Mouse (Mus musculus) midbrain, embryonic 12.5 days (tissue): ENCODE measurements around the gene Ubac1. TPM values are rescaled to one million over a fixed set of nuclear protein-coding genes. Genes with fewer than 3 reads are reported as not detected.

Source experiments
- ATAC-seq: fragments of 200-750 bp; cut with Nextera tagmentation; 2 replicates; pipeline ENCODE4 v1.8.0; 2017; ENCODE audit warnings: low read depth, moderate TSS enrichment, moderate library complexity; ENCODE audit not compliant: low FRiP score
- H3K27ac ChIP-seq: fragments of 300-500 bp; sonication (generic); replicated peaks from 2 replicates; pipeline ENCODE4 v1.5.1; 2016; ENCODE audit warnings: mild to moderate bottlenecking
- H3K27me3 ChIP-seq: fragments of 300-500 bp; sonication (generic); 2 replicates; pipeline ENCODE4 v1.6.1; 2016; ENCODE audit warnings: mild to moderate bottlenecking
- H3K36me3 ChIP-seq: fragments of 300-500 bp; sonication (generic); 2 replicates; pipeline ENCODE4 v1.6.1; 2016
- H3K4me1 ChIP-seq: fragments of 300-500 bp; sonication (generic); 2 replicates; pipeline ENCODE4 v1.6.1; 2016
- H3K4me2 ChIP-seq: fragments of 300-500 bp; sonication (generic); replicated peaks from 2 replicates; pipeline ENCODE4 v1.6.1; 2016; ENCODE audit warnings: mild to moderate bottlenecking, moderate library complexity
- H3K4me3 ChIP-seq: fragments of 300-500 bp; sonication (generic); 2 replicates; pipeline ENCODE4 v1.5.1; 2016; ENCODE audit warnings: mild to moderate bottlenecking
- H3K9ac ChIP-seq: fragments of 300-500 bp; sonication (generic); replicated peaks from 2 replicates; pipeline ENCODE4 v1.6.1; 2016; ENCODE audit warnings: mild to moderate bottlenecking, moderate library complexity
- H3K9me3 ChIP-seq: fragments of 300-500 bp; sonication (generic); 2 replicates; pipeline ENCODE4 v1.6.1; 2016; ENCODE audit warnings: mild to moderate bottlenecking
- WGBS: fragments of 180-500 bp; shearing (Covaris S2); methylation state at CpG from one replicate; pipeline ENCODE4 v1.1.7; 2016; 5-methylcytosine and 5-hydroxymethylcytosine counted together
- polyA plus RNA-seq: library from polyadenylated mRNA; unstranded; fragments of >200 nt; fragmentation: Nextera tagmentation; extraction: Ambion mirVana; gene quantifications from 2 replicates; pipeline ENCODE4 v1.2.1, GENCODE M21; 2016

The Ubac1 gene
- polyA plus RNA-seq: 91.9 and 93.3 TPM in 2 replicates

GRCm38 (mm10) chr2:26021561-26022257 lies at the start of gene Ubac1:
Gene Ubac1 (minus strand): TSS chr2:26021747.
- peak; percentile 94 for ATAC-seq
- no peaks in the 10 kb centered on the region for H3K9me3 ChIP-seq
- H3K4me2 ChIP-seq: peak within 1 kb of the TSS; percentile 96
- H3K27me3 ChIP-seq: no peaks in the 10 kb centered on the region
- H3K4me1 ChIP-seq: peaks cover 15% of the 10 kb centered on the region
- H3K27ac ChIP-seq: peak within 1 kb of the TSS; percentile 84
- peak within 1 kb of the TSS; percentile 90 for H3K4me3 ChIP-seq
- no peaks in the 10 kb centered on the region for H3K36me3 ChIP-seq
- 7% methylated on average over 48 of the region's 50 CpGs for WGBS
- peak within 1 kb of the TSS; percentile 81 for H3K9ac ChIP-seq

- no peak overlapping the region for H3K27ac ChIP-seq
- WGBS: 84% methylated on average over 1 of the region's 1 CpGs
- no peaks in the 10 kb centered on the region for H3K9me3 ChIP-seq
- no peak for ATAC-seq
- no peak overlapping the region for H3K4me2 ChIP-seq
- H3K27me3 ChIP-seq: no peaks in the 10 kb centered on the region
- no peaks in the 10 kb centered on the region for H3K36me3 ChIP-seq
- H3K4me3 ChIP-seq: no peak overlapping the region
- no peak overlapping the region for H3K9ac ChIP-seq
- peaks cover 8% of the 10 kb centered on the region; the same call in 1 of the 2 replicates for H3K4me1 ChIP-seq
Measured at GRCm38 (mm10) chr2:26068592-26068991, 47.0 kb upstream of the Ubac1 start.

GRCm38 (mm10) chr2:26068175-26068574 lies 46.6 kb upstream of the Ubac1 start:
- no peak for ATAC-seq
- WGBS: 83% methylated on average over 7 of the region's 7 CpGs
- Histone ChIP-seq H3K36me3 (no peaks in the 10 kb centered on the region), H3K9me3 (no peaks in the 10 kb centered on the region), H3K4me2 (no peak overlapping the region), H3K4me1 (peaks cover 8% of the 10 kb centered on the region; the same call in 1 of the 2 replicates), H3K27ac (no peak overlapping the region), H3K27me3 (no peaks in the 10 kb centered on the region), H3K9ac (no peak overlapping the region), H3K4me3 (no peak overlapping the region)

GRCm38 (mm10) chr2:26066527-26066926 lies 45.0 kb upstream of the Ubac1 start:
- H3K27me3 ChIP-seq: no peaks in the 10 kb centered on the region
- H3K9me3 ChIP-seq: no peaks in the 10 kb centered on the region
- no peak overlapping the region for H3K9ac ChIP-seq
- H3K4me2 ChIP-seq: no peak overlapping the region
- H3K27ac ChIP-seq: no peak overlapping the region
- WGBS: 69% methylated on average over 14 of the region's 14 CpGs
- H3K4me1 ChIP-seq: peaks cover 8% of the 10 kb centered on the region; the same call in 1 of the 2 replicates
- ATAC-seq: no peak
- H3K4me3 ChIP-seq: no peak overlapping the region
- H3K36me3 ChIP-seq: no peaks in the 10 kb centered on the region

- no peak overlapping the region for H3K27ac ChIP-seq
- no peak overlapping the region for H3K9ac ChIP-seq
- peaks cover 11% of the 10 kb centered on the region; the same call in 1 of the 2 replicates for H3K4me1 ChIP-seq
- 83% methylated on average over 13 of the region's 13 CpGs for WGBS
- ATAC-seq: no peak
- no peaks in the 10 kb centered on the region for H3K27me3 ChIP-seq
- H3K4me2 ChIP-seq: no peak overlapping the region
- no peak overlapping the region for H3K4me3 ChIP-seq
- H3K36me3 ChIP-seq: no peaks in the 10 kb centered on the region
- no peaks in the 10 kb centered on the region for H3K9me3 ChIP-seq
Measured at GRCm38 (mm10) chr2:26062742-26063427, 41.3 kb upstream of the Ubac1 start.

- H3K9me3 ChIP-seq: no peaks in the 10 kb centered on the region
Measured at GRCm38 (mm10) chr2:26062241-26062640, 40.7 kb upstream of the Ubac1 start.

GRCm38 (mm10) chr2:26061018-26061666 lies 39.6 kb upstream of the Ubac1 start:
- Histone ChIP-seq H3K27me3 (no peaks in the 10 kb centered on the region), H3K9ac (no peak overlapping the region), H3K27ac (no peak overlapping the region), H3K36me3 (no peaks in the 10 kb centered on the region), H3K4me3 (no peak overlapping the region), H3K9me3 (no peaks in the 10 kb centered on the region), H3K4me1 (peaks cover 4% of the 10 kb centered on the region; the same call in 1 of the 2 replicates), H3K4me2 (no peak overlapping the region)
- ATAC-seq: no peak
- 76% methylated on average over 21 of the region's 21 CpGs for WGBS

More at GRCm38 (mm10) chr2:26062241-26062640, 40.7 kb upstream of the Ubac1 start:
- peaks cover 11% of the 10 kb centered on the region; the same call in 1 of the 2 replicates for H3K4me1 ChIP-seq
- no peak overlapping the region for H3K27ac ChIP-seq
- H3K4me2 ChIP-seq: no peak overlapping the region
- H3K4me3 ChIP-seq: no peak overlapping the region
- H3K9ac ChIP-seq: no peak overlapping the region
- H3K36me3 ChIP-seq: no peaks in the 10 kb centered on the region
- no peak for ATAC-seq
- H3K27me3 ChIP-seq: no peaks in the 10 kb centered on the region
- 78% methylated on average over 4 of the region's 4 CpGs for WGBS

GRCm38 (mm10) chr2:26057053-26057452 lies 35.5 kb upstream of the Ubac1 start:
- H3K4me2 ChIP-seq: no peak overlapping the region
- WGBS: 88% methylated on average over 7 of the region's 7 CpGs
- H3K9me3 ChIP-seq: no peaks in the 10 kb centered on the region
- no peak overlapping the region for H3K27ac ChIP-seq
- H3K36me3 ChIP-seq: no peaks in the 10 kb centered on the region
- 0 out of 2 replicates have a peak, but pooled peaks cover 3% of the 10 kb centered on the region for H3K4me1 ChIP-seq
- no peaks in the 10 kb centered on the region for H3K27me3 ChIP-seq
- no peak overlapping the region for H3K4me3 ChIP-seq
- ATAC-seq: no peak
- H3K9ac ChIP-seq: no peak overlapping the region

GRCm38 (mm10) chr2:26056226-26056625 lies 34.7 kb upstream of the Ubac1 start:
- H3K9ac ChIP-seq: no peak overlapping the region
- no peaks in the 10 kb centered on the region for H3K9me3 ChIP-seq
- no peaks in the 10 kb centered on the region for H3K36me3 ChIP-seq
- ATAC-seq: no peak
- 0 out of 2 replicates have a peak, but pooled peaks cover 3% of the 10 kb centered on the region for H3K4me1 ChIP-seq
- no peak overlapping the region for H3K4me3 ChIP-seq
- whole genome bisulfite sequencing: 83% methylated on average over 5 of the region's 5 CpGs
- H3K27me3 ChIP-seq: no peaks in the 10 kb centered on the region
- H3K4me2 ChIP-seq: no peak overlapping the region
- H3K27ac ChIP-seq: no peak overlapping the region

- Histone ChIP-seq H3K4me3 (no peak overlapping the region), H3K4me1 (0 out of 2 replicates have a peak, but pooled peaks cover 3% of the 10 kb centered on the region), H3K9me3 (no peaks in the 10 kb centered on the region), H3K9ac (no peak overlapping the region), H3K27me3 (no peaks in the 10 kb centered on the region), H3K4me2 (no peak overlapping the region), H3K27ac (no peak overlapping the region), H3K36me3 (no peaks in the 10 kb centered on the region)
- 51% methylated on average over 2 of the region's 2 CpGs for WGBS
- ATAC-seq: no peak
Measured at GRCm38 (mm10) chr2:26055747-26056102, 34.2 kb upstream of the Ubac1 start.

- H3K9ac ChIP-seq: no peak overlapping the region
- H3K9me3 ChIP-seq: no peaks in the 10 kb centered on the region
- H3K27ac ChIP-seq: no peak overlapping the region
- 0 out of 2 replicates have a peak, but pooled peaks cover 3% of the 10 kb centered on the region for H3K4me1 ChIP-seq
- H3K4me3 ChIP-seq: no peak overlapping the region
- H3K27me3 ChIP-seq: no peaks in the 10 kb centered on the region
- ATAC-seq: peak; percentile 70; the same call in 1 of the 2 replicates
- no peak overlapping the region for H3K4me2 ChIP-seq
- WGBS: 35% methylated on average over 8 of the region's 8 CpGs
- H3K36me3 ChIP-seq: no peaks in the 10 kb centered on the region
Measured at GRCm38 (mm10) chr2:26055046-26055746, 33.6 kb upstream of the Ubac1 start.
